Mouse (Mus musculus): ENCODE results near the gene Rbfox1. TPM values are rescaled to one million over a fixed set of nuclear protein-coding genes. Genes with fewer than 3 reads are reported as not detected.

Rbfox1 gene
- polyA plus RNA-seq, 1 experiment from 2014 or later = 1.6 TPM

DNA sequence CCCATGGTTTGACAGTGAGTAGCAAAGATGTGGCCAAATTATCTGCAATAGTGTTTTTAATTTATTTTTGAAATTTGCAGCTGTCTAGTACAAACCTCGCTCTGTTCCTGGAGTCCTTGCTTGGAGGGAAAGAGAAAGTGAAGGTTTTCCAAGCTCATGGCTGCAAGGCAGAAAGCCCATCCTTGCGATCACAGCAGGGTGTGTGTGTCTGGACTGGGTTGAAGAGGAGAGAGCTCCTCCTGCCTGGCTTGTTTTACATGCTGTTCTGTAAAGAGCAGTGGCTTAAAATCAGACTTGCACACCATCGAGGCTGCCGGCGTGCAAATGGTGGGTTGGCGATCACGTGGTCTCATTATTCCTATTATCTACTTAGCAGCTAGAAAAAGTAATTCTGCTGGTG, 249.9 kb downstream of the Rbfox1 start:
- Histone ChIP-seq H3K9me3 (ENCODE audit: control insufficient read depth, low read length) (no peaks in the 10 kb centered on the region), H3K4me3 (ENCODE audit: low read length) (no peak overlapping the region), H3K27ac (ENCODE audit: low read length) (no peak overlapping the region), H3K27me3 (ENCODE audit: control insufficient read depth, insufficient read depth, low read depth, low read length) (no peaks in the 10 kb centered on the region), H3K36me3 (ENCODE audit: control insufficient read depth, insufficient read depth, low read length) (no peaks in the 10 kb centered on the region), H3K9ac (ENCODE audit: low read length) (no peak overlapping the region), H3K4me1 (replicated peaks; ENCODE audit: control insufficient read depth, insufficient read depth, low read length) (no peaks in the 10 kb centered on the region), H3K4me2 (ENCODE audit: low read depth, low read length) (no peak overlapping the region)
- WGBS = 74% methylated on average over 7 of the region's 7 CpGs
- no peak for ATAC-seq (ENCODE audit: low read depth)

DNA sequence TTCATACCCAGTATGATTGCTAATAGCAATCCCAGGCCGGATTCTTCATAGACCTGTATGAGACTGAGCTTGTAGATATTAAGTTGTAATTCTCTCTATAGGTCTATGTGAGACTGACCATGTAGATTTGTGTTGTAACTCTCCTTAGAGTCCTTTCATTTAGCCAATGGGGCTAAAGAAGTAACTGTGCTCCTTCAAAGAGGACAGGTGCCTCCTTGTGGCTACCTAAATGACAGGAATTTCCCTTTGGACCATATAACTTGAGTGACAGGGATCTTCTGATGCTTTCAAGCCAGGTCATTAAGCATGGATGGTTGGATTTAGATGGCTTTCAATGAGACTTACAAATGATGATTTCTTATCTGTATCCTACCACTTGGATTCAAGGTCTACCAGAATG, 254.3 kb downstream of the Rbfox1 start:
- Histone ChIP-seq H3K4me1 (replicated peaks; ENCODE audit: control insufficient read depth, insufficient read depth, low read length) (no peaks in the 10 kb centered on the region), H3K27me3 (ENCODE audit: control insufficient read depth, insufficient read depth, low read depth, low read length) (no peaks in the 10 kb centered on the region), H3K36me3 (ENCODE audit: control insufficient read depth, insufficient read depth, low read length) (no peaks in the 10 kb centered on the region), H3K27ac (ENCODE audit: low read length) (no peak overlapping the region), H3K4me2 (ENCODE audit: low read depth, low read length) (no peak overlapping the region), H3K4me3 (ENCODE audit: low read length) (no peak overlapping the region), H3K9ac (ENCODE audit: low read length) (no peak overlapping the region), H3K9me3 (ENCODE audit: control insufficient read depth, low read length) (no peaks in the 10 kb centered on the region)
- WGBS = 74% methylated on average over 1 of the region's 1 CpGs
- no peak for ATAC-seq (ENCODE audit: low read depth)

DNA sequence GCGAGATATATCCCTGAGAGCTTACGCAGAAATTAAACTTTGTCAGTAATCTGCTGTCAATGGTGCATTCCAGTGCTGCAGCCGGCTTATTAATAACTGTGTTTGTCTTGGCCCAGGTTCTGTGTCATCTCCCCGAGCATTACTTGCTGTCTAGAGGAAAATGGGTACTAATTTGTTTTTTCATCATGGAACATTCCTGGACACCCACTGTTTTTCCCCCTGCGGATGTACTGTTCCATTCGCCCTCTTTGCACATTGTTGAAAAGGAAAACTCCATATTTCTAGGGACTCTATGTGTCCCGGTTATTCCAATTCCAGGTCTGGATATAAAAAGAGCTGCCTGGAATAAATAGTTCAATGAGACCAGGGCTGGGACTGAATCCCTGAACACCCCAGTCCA, 262.8 kb downstream of the Rbfox1 start:
- no peaks in the 10 kb centered on the region for H3K27me3 ChIP-seq (ENCODE audit: control insufficient read depth, insufficient read depth, low read depth, low read length)
- H3K4me2 ChIP-seq (ENCODE audit: low read depth, low read length) = no peak overlapping the region
- H3K4me3 ChIP-seq (ENCODE audit: low read length) = no peak overlapping the region
- 59% methylated on average over 7 of the region's 7 CpGs for WGBS
- no peak for ATAC-seq (ENCODE audit: low read depth)
- no peaks in the 10 kb centered on the region for H3K36me3 ChIP-seq (ENCODE audit: control insufficient read depth, insufficient read depth, low read length)
- H3K4me1 ChIP-seq (replicated peaks; ENCODE audit: control insufficient read depth, insufficient read depth, low read length) = no peaks in the 10 kb centered on the region
- H3K9ac ChIP-seq (ENCODE audit: low read length) = no peak overlapping the region
- H3K9me3 ChIP-seq (ENCODE audit: control insufficient read depth, low read length) = no peaks in the 10 kb centered on the region
- no peak overlapping the region for H3K27ac ChIP-seq (ENCODE audit: low read length)

DNA sequence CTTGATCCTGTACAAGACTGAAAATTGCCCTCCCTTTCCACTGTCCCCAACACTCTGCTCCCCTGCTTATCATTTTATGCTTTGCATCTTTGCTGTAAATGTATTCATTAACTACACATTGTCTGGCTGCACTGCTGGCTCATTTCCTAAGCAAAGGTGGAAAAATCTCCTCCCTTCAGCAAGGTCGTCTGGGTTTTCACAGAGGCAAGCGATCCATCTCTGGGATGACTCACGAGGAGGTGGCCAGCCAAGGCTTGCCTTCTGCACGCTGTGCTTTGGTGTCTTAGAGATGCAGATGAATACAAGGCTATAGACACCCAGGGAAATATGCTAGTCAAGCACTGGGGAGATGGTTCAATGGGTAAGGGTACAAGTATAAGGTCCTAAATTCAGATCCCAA, 264.2 kb downstream of the Rbfox1 start:
- Histone ChIP-seq H3K27ac (ENCODE audit: low read length) (no peak overlapping the region), H3K4me1 (replicated peaks; ENCODE audit: control insufficient read depth, insufficient read depth, low read length) (no peaks in the 10 kb centered on the region), H3K4me3 (ENCODE audit: low read length) (no peak overlapping the region), H3K27me3 (ENCODE audit: control insufficient read depth, insufficient read depth, low read depth, low read length) (no peaks in the 10 kb centered on the region), H3K36me3 (ENCODE audit: control insufficient read depth, insufficient read depth, low read length) (no peaks in the 10 kb centered on the region), H3K9ac (ENCODE audit: low read length) (no peak overlapping the region), H3K9me3 (ENCODE audit: control insufficient read depth, low read length) (no peaks in the 10 kb centered on the region), H3K4me2 (ENCODE audit: low read depth, low read length) (no peak overlapping the region)
- 67% methylated on average over 4 of the region's 4 CpGs for WGBS
- no peak for ATAC-seq (ENCODE audit: low read depth)

DNA sequence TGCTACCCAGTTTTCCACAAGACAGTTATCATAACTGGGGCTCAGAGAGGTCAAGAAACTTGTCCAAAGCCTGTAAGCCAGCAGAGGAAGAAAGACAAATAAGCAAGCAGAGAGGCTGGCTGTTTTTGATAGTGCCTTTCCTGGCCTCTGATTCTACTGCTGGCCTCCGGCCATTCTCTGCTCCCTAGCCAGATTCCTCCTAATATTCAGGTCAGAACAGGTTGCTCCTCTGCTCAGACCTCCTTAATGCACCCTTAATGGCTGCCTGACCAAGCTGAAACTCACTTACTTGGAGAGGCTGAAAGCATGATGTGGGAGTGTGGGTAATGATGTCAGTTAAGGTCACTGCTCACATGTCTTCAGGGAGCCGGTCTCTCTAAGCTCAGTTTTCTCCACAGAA, 270.4 kb downstream of the Rbfox1 start:
- Histone ChIP-seq H3K27me3 (ENCODE audit: control insufficient read depth, insufficient read depth, low read depth, low read length) (no peaks in the 10 kb centered on the region), H3K9ac (ENCODE audit: low read length) (no peak overlapping the region), H3K27ac (ENCODE audit: low read length) (no peak overlapping the region), H3K4me3 (ENCODE audit: low read length) (no peak overlapping the region), H3K4me2 (ENCODE audit: low read depth, low read length) (no peak overlapping the region), H3K9me3 (ENCODE audit: control insufficient read depth, low read length) (no peaks in the 10 kb centered on the region), H3K36me3 (ENCODE audit: control insufficient read depth, insufficient read depth, low read length) (no peaks in the 10 kb centered on the region), H3K4me1 (replicated peaks; ENCODE audit: control insufficient read depth, insufficient read depth, low read length) (no peaks in the 10 kb centered on the region)
- 72% methylated on average over 2 of the region's 2 CpGs for WGBS
- ATAC-seq (ENCODE audit: low read depth) = no peak

DNA sequence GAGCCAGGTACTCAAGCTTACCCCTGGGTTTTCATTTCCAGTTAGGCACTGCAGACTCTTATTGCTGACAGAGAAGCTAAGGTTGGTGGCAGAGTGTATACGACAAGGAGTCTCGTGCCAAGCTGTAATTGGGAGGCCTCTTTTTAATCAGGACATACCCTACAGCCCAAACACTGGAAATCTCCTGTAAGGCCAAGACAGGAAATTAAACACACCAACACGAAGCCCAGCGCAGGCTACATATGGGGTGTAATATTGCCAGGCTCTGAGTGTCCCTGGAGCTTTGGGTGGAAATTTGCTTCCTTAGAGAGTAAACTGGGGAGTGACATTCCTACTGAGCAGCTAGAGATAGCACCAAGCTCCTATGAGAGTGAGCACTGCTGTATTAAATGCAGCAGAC, 279.3 kb downstream of the Rbfox1 start:
- no peak overlapping the region for H3K9ac ChIP-seq (ENCODE audit: low read length)
- H3K4me2 ChIP-seq (ENCODE audit: low read depth, low read length) = no peak overlapping the region
- 66% methylated on average over 4 of the region's 4 CpGs for WGBS
- H3K9me3 ChIP-seq (ENCODE audit: control insufficient read depth, low read length) = no peaks in the 10 kb centered on the region
- H3K4me1 ChIP-seq (replicated peaks; ENCODE audit: control insufficient read depth, insufficient read depth, low read length) = no peaks in the 10 kb centered on the region
- H3K27ac ChIP-seq (ENCODE audit: low read length) = no peak overlapping the region
- no peaks in the 10 kb centered on the region for H3K27me3 ChIP-seq (ENCODE audit: control insufficient read depth, insufficient read depth, low read depth, low read length)
- no peak overlapping the region for H3K4me3 ChIP-seq (ENCODE audit: low read length)
- no peaks in the 10 kb centered on the region for H3K36me3 ChIP-seq (ENCODE audit: control insufficient read depth, insufficient read depth, low read length)
- no peak for ATAC-seq (ENCODE audit: low read depth)

DNA sequence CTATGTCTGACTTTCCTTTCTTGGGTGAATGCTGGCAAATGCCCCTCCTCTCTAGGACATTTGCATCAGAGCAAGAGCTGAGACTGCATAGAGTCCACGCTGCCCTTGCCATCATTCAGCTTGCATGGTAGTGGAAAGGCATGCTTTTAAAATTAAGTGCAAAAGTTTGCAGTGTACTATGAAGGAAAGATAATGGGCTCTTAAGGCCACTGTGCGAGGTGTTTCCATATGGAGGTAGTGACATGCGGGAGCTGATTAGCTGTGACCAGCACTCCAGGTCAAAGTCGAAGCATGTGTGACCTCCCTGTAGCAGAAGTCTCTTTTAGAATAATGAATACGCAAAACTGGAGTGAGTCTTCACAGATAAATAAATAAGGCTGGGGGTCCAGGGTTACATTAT, 284.2 kb downstream of the Rbfox1 start:
- Histone ChIP-seq H3K4me1 (replicated peaks; ENCODE audit: control insufficient read depth, insufficient read depth, low read length) (no peaks in the 10 kb centered on the region), H3K9me3 (ENCODE audit: control insufficient read depth, low read length) (no peaks in the 10 kb centered on the region), H3K4me2 (ENCODE audit: low read depth, low read length) (no peak overlapping the region), H3K9ac (ENCODE audit: low read length) (no peak overlapping the region), H3K36me3 (ENCODE audit: control insufficient read depth, insufficient read depth, low read length) (no peaks in the 10 kb centered on the region), H3K4me3 (ENCODE audit: low read length) (no peak overlapping the region), H3K27ac (ENCODE audit: low read length) (no peak overlapping the region), H3K27me3 (ENCODE audit: control insufficient read depth, insufficient read depth, low read depth, low read length) (no peaks in the 10 kb centered on the region)
- ATAC-seq (ENCODE audit: low read depth) = no peak
- WGBS = 38% methylated on average over 5 of the region's 5 CpGs

DNA sequence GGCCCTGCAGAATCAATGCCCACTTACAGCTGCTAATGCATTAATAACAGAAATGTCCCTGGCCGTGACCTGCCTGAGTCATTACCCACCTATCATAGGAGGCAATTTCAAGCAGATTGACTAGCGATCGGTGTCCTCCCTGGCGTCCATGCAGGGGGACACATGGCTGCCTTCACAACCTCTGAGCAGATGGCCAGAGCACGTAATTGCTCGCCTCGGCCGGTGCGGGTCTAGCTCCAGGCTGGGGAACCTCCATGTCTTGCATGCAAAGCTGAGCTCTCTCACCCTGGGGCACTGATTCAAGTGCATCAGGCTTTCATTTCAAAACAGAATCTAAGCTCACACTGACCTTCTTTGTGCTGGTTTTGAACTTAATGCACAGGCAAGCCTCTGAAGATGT, 295.7 kb downstream of the Rbfox1 start:
- no peaks in the 10 kb centered on the region for H3K4me1 ChIP-seq (replicated peaks; ENCODE audit: control insufficient read depth, insufficient read depth, low read length)

DNA sequence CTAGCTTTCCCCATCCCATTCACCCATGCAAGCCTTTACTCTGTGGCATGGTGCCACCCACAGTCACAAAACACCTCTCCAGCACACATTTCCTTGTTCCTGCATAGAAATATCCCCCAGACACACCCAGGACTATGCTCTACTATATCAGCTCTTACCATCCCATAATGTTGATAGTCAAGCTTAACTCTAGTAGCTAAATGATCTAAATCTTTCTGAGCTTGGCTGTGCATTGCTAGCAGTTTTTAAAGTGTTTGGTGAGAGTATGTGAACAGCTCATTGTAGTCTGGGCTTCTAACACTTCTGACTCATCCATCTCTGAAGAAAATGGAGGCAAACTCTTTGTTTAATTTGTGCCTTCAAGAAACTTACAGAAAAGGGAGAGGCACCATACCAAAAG, 297.2 kb downstream of the Rbfox1 start:
- Histone ChIP-seq H3K9ac (ENCODE audit: low read length) (no peak overlapping the region), H3K4me1 (replicated peaks; ENCODE audit: control insufficient read depth, insufficient read depth, low read length) (no peaks in the 10 kb centered on the region), H3K4me2 (ENCODE audit: low read depth, low read length) (no peak overlapping the region), H3K36me3 (ENCODE audit: control insufficient read depth, insufficient read depth, low read length) (no peaks in the 10 kb centered on the region), H3K4me3 (ENCODE audit: low read length) (no peak overlapping the region), H3K27ac (ENCODE audit: low read length) (no peak overlapping the region), H3K27me3 (ENCODE audit: control insufficient read depth, insufficient read depth, low read depth, low read length) (no peaks in the 10 kb centered on the region), H3K9me3 (ENCODE audit: control insufficient read depth, low read length) (no peaks in the 10 kb centered on the region)
- no peak for ATAC-seq (ENCODE audit: low read depth)

More for the DNA sequence above, 295.7 kb downstream of the Rbfox1 start:
- Histone ChIP-seq H3K9ac (ENCODE audit: low read length) (no peak overlapping the region), H3K4me2 (ENCODE audit: low read depth, low read length) (no peak overlapping the region), H3K36me3 (ENCODE audit: control insufficient read depth, insufficient read depth, low read length) (no peaks in the 10 kb centered on the region), H3K9me3 (ENCODE audit: control insufficient read depth, low read length) (no peaks in the 10 kb centered on the region), H3K4me3 (ENCODE audit: low read length) (no peak overlapping the region), H3K27me3 (ENCODE audit: control insufficient read depth, insufficient read depth, low read depth, low read length) (no peaks in the 10 kb centered on the region), H3K27ac (ENCODE audit: low read length) (no peak overlapping the region)
- no peak for ATAC-seq (ENCODE audit: low read depth)
- 90% methylated on average over 9 of the region's 9 CpGs for WGBS

DNA sequence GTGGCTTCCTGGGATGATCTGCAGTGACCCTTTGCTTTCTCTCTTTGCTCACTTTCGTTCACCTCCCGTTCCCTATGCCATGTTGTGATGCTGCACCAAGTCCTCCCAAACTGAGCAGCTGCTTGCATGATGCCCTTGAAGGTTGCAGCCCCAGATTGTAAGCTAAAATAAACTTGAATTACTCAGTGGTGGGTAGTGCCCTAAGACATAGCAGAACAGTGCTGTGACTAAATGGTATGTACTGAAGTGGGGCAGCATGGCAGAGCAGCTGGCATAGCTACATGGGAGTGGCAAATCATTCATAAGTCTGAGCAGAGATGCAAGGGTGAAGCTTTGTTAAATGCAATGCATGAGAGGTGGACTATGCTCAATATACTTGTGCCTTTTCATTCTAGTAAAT, 307.2 kb downstream of the Rbfox1 start:
- Histone ChIP-seq H3K4me2 (ENCODE audit: low read depth, low read length) (no peak overlapping the region), H3K4me3 (ENCODE audit: low read length) (no peak overlapping the region), H3K9ac (ENCODE audit: low read length) (no peak overlapping the region), H3K4me1 (replicated peaks; ENCODE audit: control insufficient read depth, insufficient read depth, low read length) (no peaks in the 10 kb centered on the region), H3K27ac (ENCODE audit: low read length) (no peak overlapping the region), H3K27me3 (ENCODE audit: control insufficient read depth, insufficient read depth, low read depth, low read length) (no peaks in the 10 kb centered on the region), H3K36me3 (ENCODE audit: control insufficient read depth, insufficient read depth, low read length) (no peaks in the 10 kb centered on the region), H3K9me3 (ENCODE audit: control insufficient read depth, low read length) (no peaks in the 10 kb centered on the region)
- ATAC-seq (ENCODE audit: low read depth) = no peak
- WGBS = 80% methylated on average over 2 of the region's 2 CpGs

Data from lung, embryonic 16.5 days (tissue).